Comparison of ENCODE assay signal across 7 mouse cellular contexts in genomic region chr4:43493186-43493845, GRCm38 (mm10). TPM values are rescaled to one million over a fixed set of nuclear protein-coding genes. Genes with fewer than 3 reads are reported as not detected.
DNase-seq lines count a peak whose midpoint lies in the region; ATAC-seq lines count a peak whose summit lies in the region.

No protein-coding gene starts in this region.

- H3K36me3 ChIP-seq in embryonic facial prominence, embryonic 10.5 days (replicated peaks) = peaks cover 30% of the 10 kb centered on the region
- H3K36me3 ChIP-seq in limb, embryonic 10.5 days = peaks cover 27% of the 10 kb centered on the region
- 0 out of 2 replicates have a peak, but pooled peaks cover 2% of the 10 kb centered on the region for H3K36me3 ChIP-seq in midbrain, embryonic 12.5 days

- peak; percentile 85 for ATAC-seq in granulocyte monocyte progenitor cell, adult 5-6 weeks (replicated peaks; ENCODE audit: poor library complexity, severe bottlenecking)
- ATAC-seq in midbrain, embryonic 12.5 days (ENCODE audit: low FRiP score, low read depth) = peak; percentile 88

- peaks cover 38% of the 10 kb centered on the region for H3K4me1 ChIP-seq in embryonic facial prominence, embryonic 10.5 days
- H3K4me1 ChIP-seq in limb, embryonic 10.5 days = peaks cover 24% of the 10 kb centered on the region
- peaks cover 31% of the 10 kb centered on the region for H3K4me1 ChIP-seq in midbrain, embryonic 12.5 days

- peak overlapping the region; percentile 66 for H3K4me2 ChIP-seq in midbrain, embryonic 12.5 days (replicated peaks)

- H3K4me3 ChIP-seq in embryonic facial prominence, embryonic 10.5 days = peak overlapping the region; percentile 67
- H3K4me3 ChIP-seq in limb, embryonic 10.5 days = peak overlapping the region; percentile 79
- H3K4me3 ChIP-seq in midbrain, embryonic 12.5 days = peak overlapping the region; percentile 65

- peak overlapping the region; percentile 76 for H3K9ac ChIP-seq in midbrain, embryonic 12.5 days (replicated peaks)

- under 1% methylated on average over 47 of the region's 47 CpGs for WGBS in embryonic facial prominence, embryonic 10.5 days
- WGBS in limb, embryonic 10.5 days = under 1% methylated on average over 47 of the region's 47 CpGs
- under 1% methylated on average over 47 of the region's 47 CpGs for WGBS in midbrain, embryonic 12.5 days

- H3K27me3 ChIP-seq in embryonic facial prominence, embryonic 10.5 days (replicated peaks; ENCODE audit: low read depth, poor library complexity, severe bottlenecking) = peaks cover 2% of the 10 kb centered on the region; the same call in 1 of the 2 replicates
- H3K27me3 ChIP-seq in limb, embryonic 10.5 days (ENCODE audit: low read depth, poor library complexity, severe bottlenecking) = no peaks in the 10 kb centered on the region
- H3K27me3 ChIP-seq in midbrain, embryonic 12.5 days = peaks cover 20% of the 10 kb centered on the region

- no peaks in the 10 kb centered on the region for H3K9me3 ChIP-seq in embryonic facial prominence, embryonic 10.5 days
- H3K9me3 ChIP-seq in limb, embryonic 10.5 days (replicated peaks) = no peaks in the 10 kb centered on the region
- no peaks in the 10 kb centered on the region for H3K9me3 ChIP-seq in midbrain, embryonic 12.5 days

- peak overlapping the region; percentile 86 for H3K27ac ChIP-seq in embryonic facial prominence, embryonic 10.5 days (replicated peaks)
- peak overlapping the region; percentile 92 for H3K27ac ChIP-seq in limb, embryonic 10.5 days
- H3K27ac ChIP-seq in midbrain, embryonic 12.5 days (replicated peaks) = peak overlapping the region; percentile 90

- DNase-seq in adrenal gland, postnatal 14 days = peak; percentile 98
- peak; percentile 97 for DNase-seq in embryonic facial prominence, embryonic 10.5 days (ENCODE audit: low spot score)
- DNase-seq in kidney, adult 11 months = peak; percentile 93
- DNase-seq in limb, embryonic 10.5 days (ENCODE audit: low spot score) = peak; percentile 99
- DNase-seq in skeletal muscle tissue, adult 2 months (ENCODE audit: low read depth, low spot score) = peak; percentile 97

RNA-seq across cellular contexts. Expression of gene Ccdc107, which starts 0.6 kb away (rescaled TPM):
- 48.3 and 50.0 TPM in 2 replicates for total RNA-seq in adrenal gland, postnatal 14 days (2021)
- polyA plus RNA-seq in embryonic facial prominence, embryonic 10.5 days (2016; fragmentation: Nextera tagmentation; extraction: Ambion mirVana) = 45.2 and 46.6 TPM in 2 replicates
- total RNA-seq in granulocyte monocyte progenitor cell, adult 5-6 weeks (2014; fragmentation: Nextera tagmentation) = 28.2 and 44.7 TPM in 2 replicates
- total RNA-seq in granulocyte monocyte progenitor cell, adult 5-6 weeks (2017) = 48.0 and 56.1 TPM in 2 replicates
- polyA plus RNA-seq in limb, embryonic 10.5 days (2016; fragmentation: Nextera tagmentation; extraction: Ambion mirVana) = 44.3 and 50.8 TPM in 2 replicates
- 45.0 and 47.9 TPM in 2 replicates for polyA plus RNA-seq in midbrain, embryonic 12.5 days (2016; fragmentation: Nextera tagmentation; extraction: Ambion mirVana)

RNA-seq across cellular contexts. Expression of gene Arhgef39, which starts 6.2 kb away (rescaled TPM):
- total RNA-seq in adrenal gland, postnatal 14 days (2021) = 5.2 and 6.8 TPM in 2 replicates
- polyA plus RNA-seq in embryonic facial prominence, embryonic 10.5 days (2016; fragmentation: Nextera tagmentation; extraction: Ambion mirVana) = 44.1 and 48.2 TPM in 2 replicates
- 52.0 and 55.5 TPM in 2 replicates for total RNA-seq in granulocyte monocyte progenitor cell, adult 5-6 weeks (2014; fragmentation: Nextera tagmentation)
- total RNA-seq in granulocyte monocyte progenitor cell, adult 5-6 weeks (2017) = 63.7 and 81.2 TPM in 2 replicates
- 45.1 and 49.8 TPM in 2 replicates for polyA plus RNA-seq in limb, embryonic 10.5 days (2016; fragmentation: Nextera tagmentation; extraction: Ambion mirVana)
- 33.1 TPM in 2 replicates for polyA plus RNA-seq in midbrain, embryonic 12.5 days (2016; fragmentation: Nextera tagmentation; extraction: Ambion mirVana)

RNA-seq across cellular contexts. Expression of gene Sit1, which starts 9.8 kb away (rescaled TPM):
- 0.59 and 1.3 TPM in 2 replicates for total RNA-seq in adrenal gland, postnatal 14 days (2021)
- polyA plus RNA-seq in embryonic facial prominence, embryonic 10.5 days (2016; fragmentation: Nextera tagmentation; extraction: Ambion mirVana) = not detected in 2 replicates
- total RNA-seq in granulocyte monocyte progenitor cell, adult 5-6 weeks (2014; fragmentation: Nextera tagmentation) = not detected in 2 replicates
- not detected in 2 replicates for total RNA-seq in granulocyte monocyte progenitor cell, adult 5-6 weeks (2017)
- not detected in 2 replicates for polyA plus RNA-seq in limb, embryonic 10.5 days (2016; fragmentation: Nextera tagmentation; extraction: Ambion mirVana)
- polyA plus RNA-seq in midbrain, embryonic 12.5 days (2016; fragmentation: Nextera tagmentation; extraction: Ambion mirVana) = not detected in 2 replicates

RNA-seq across cellular contexts. Expression of gene Car9, which starts 13.4 kb away (rescaled TPM):
- 0.37 and 0.83 TPM in 2 replicates for total RNA-seq in adrenal gland, postnatal 14 days (2021)
- 0.96 and 1.0 TPM in 2 replicates for polyA plus RNA-seq in embryonic facial prominence, embryonic 10.5 days (2016; fragmentation: Nextera tagmentation; extraction: Ambion mirVana)
- 11.6 and 16.9 TPM in 2 replicates for total RNA-seq in granulocyte monocyte progenitor cell, adult 5-6 weeks (2014; fragmentation: Nextera tagmentation)
- total RNA-seq in granulocyte monocyte progenitor cell, adult 5-6 weeks (2017) = 4.1 and 7.6 TPM in 2 replicates
- polyA plus RNA-seq in limb, embryonic 10.5 days (2016; fragmentation: Nextera tagmentation; extraction: Ambion mirVana) = 1.0 and 1.3 TPM in 2 replicates
- polyA plus RNA-seq in midbrain, embryonic 12.5 days (2016; fragmentation: Nextera tagmentation; extraction: Ambion mirVana) = 0.52 and 0.61 TPM in 2 replicates

RNA-seq across cellular contexts. Expression of gene Tpm2, which starts 30.2 kb away (rescaled TPM):
- 84.5 and 88.0 TPM in 2 replicates for total RNA-seq in adrenal gland, postnatal 14 days (2021)
- polyA plus RNA-seq in embryonic facial prominence, embryonic 10.5 days (2016; fragmentation: Nextera tagmentation; extraction: Ambion mirVana) = 59.4 and 61.1 TPM in 2 replicates
- total RNA-seq in granulocyte monocyte progenitor cell, adult 5-6 weeks (2014; fragmentation: Nextera tagmentation) = 1.6 and 3.8 TPM in 2 replicates
- 2.5 and 5.2 TPM in 2 replicates for total RNA-seq in granulocyte monocyte progenitor cell, adult 5-6 weeks (2017)
- 45.4 and 60.0 TPM in 2 replicates for polyA plus RNA-seq in limb, embryonic 10.5 days (2016; fragmentation: Nextera tagmentation; extraction: Ambion mirVana)
- 46.0 and 61.3 TPM in 2 replicates for polyA plus RNA-seq in midbrain, embryonic 12.5 days (2016; fragmentation: Nextera tagmentation; extraction: Ambion mirVana)

Comparison
In these comparisons a context has a peak if more than half of its experiments do, and no peak if none do; other contexts are left out.
1. Peak in every context shown above with its lines: DNase-seq, ATAC-seq, H3K4me3 ChIP-seq and H3K27ac ChIP-seq.